Mouse (Mus musculus) embryonic facial prominence, embryonic 11.5 days (tissue): ENCODE results near the gene Pex26. TPM values are rescaled to one million over a fixed set of nuclear protein-coding genes. Genes with fewer than 3 reads are reported as not detected.

Experiments used
- ATAC-seq: fragments of 200-750 bp; cut with Nextera tagmentation; replicated peaks from 2 replicates; pipeline ENCODE4 v1.8.0; 2017; ENCODE audit warnings: low read depth; ENCODE audit not compliant: insufficient number of reproducible peaks, low FRiP score, low TSS enrichment
- DNase-seq: peaks from one replicate; pipeline ENCODE4 v3.0.0-alpha.2; 2015; ENCODE audit warnings: low spot score
- H3K27ac ChIP-seq: fragments of 300-500 bp; sonication (generic); replicated peaks from 2 replicates; pipeline ENCODE4 v1.5.1; 2014; ENCODE audit warnings: mild to moderate bottlenecking, low read depth, low read length, control low read depth
- H3K27me3 ChIP-seq: fragments of 300-500 bp; sonication (generic); 2 replicates; pipeline ENCODE4 v1.6.1; 2014; ENCODE audit warnings: mild to moderate bottlenecking, low read length, moderate library complexity, mixed read lengths; ENCODE audit not compliant: control insufficient read depth, insufficient read depth
- H3K36me3 ChIP-seq: fragments of 300-500 bp; sonication (generic); replicated peaks from 2 replicates; pipeline ENCODE4 v1.6.1; 2014; ENCODE audit warnings: low read depth, mild to moderate bottlenecking, low read length, moderate library complexity, mixed read lengths; ENCODE audit not compliant: control insufficient read depth, insufficient read depth
- H3K4me1 ChIP-seq: fragments of 300-500 bp; sonication (generic); 2 replicates; pipeline ENCODE4 v1.6.1; 2014; ENCODE audit warnings: low read length, mixed read lengths; ENCODE audit not compliant: control insufficient read depth, insufficient read depth
- H3K4me2 ChIP-seq: fragments of 300-500 bp; sonication (generic); 2 replicates; pipeline ENCODE4 v1.6.1; 2014; ENCODE audit warnings: low read depth, mild to moderate bottlenecking, control low read depth, low read length, moderate library complexity
- H3K4me3 ChIP-seq: fragments of 300-500 bp; sonication (generic); 2 replicates; pipeline ENCODE4 v1.5.1; 2014; ENCODE audit warnings: low read depth, low read length, control low read depth
- H3K9ac ChIP-seq: fragments of 300-500 bp; sonication (generic); replicated peaks from 2 replicates; pipeline ENCODE4 v1.6.1; 2014; ENCODE audit warnings: mild to moderate bottlenecking, control low read depth, low read length
- H3K9me3 ChIP-seq: fragments of 300-500 bp; sonication (generic); replicated peaks from 2 replicates; pipeline ENCODE4 v1.6.1; 2016; ENCODE audit warnings: mild to moderate bottlenecking, low read length, inconsistent platforms, mixed read lengths; ENCODE audit not compliant: control insufficient read depth
- WGBS: fragments of 180-500 bp; shearing (Covaris S2); extraction: QIAGEN DNeasy Blood & Tissue Kit; methylation state at CpG from one replicate; pipeline ENCODE4 v1.1.7; 2014; 5-methylcytosine and 5-hydroxymethylcytosine counted together
- polyA plus RNA-seq: library from polyadenylated mRNA; unstranded; fragments of >200 nt; fragmentation: Nextera tagmentation; extraction: Ambion mirVana; gene quantifications from 2 replicates; pipeline ENCODE4 v1.2.1, GENCODE M21; 2014

The Pex26 gene
- 7.1 and 7.7 TPM in 2 replicates for polyA plus RNA-seq

DNA sequence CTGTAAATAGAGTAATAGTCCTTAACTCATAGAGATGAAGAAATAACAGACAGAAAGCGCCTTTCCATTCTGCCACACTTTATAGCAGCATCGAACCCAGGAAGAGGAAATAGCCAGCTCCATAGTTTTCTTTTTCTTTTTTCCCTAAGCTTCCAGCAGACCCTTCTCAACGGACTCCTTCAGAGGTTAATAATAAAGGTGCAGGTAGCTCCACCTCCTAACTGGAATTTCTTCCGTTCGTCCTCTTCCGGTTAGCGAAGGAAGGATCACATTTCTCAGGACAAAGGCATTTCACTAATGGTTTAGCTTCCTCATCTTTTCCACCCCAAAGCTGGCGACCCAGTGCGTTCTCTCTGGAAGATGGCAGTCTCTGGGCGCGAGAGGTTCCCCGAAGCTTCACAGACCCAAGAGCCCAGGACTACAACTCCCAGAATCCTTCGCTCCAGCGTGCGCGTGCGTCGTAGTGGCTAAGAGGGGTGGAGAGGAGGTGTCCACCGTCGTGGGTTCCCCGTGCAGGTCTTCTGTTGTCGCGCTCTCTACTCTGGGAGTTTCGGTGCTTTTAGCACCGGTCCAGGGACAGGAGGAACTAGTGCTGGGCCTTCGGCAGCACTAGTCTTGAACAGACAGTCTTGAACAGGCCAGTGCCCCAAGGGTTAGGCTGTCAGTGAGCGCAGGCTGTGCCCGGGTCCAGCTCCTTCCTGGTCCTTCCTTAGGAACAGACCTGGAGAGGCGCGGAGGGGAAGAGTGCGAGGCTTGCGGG, at the start of gene Pex26:
Gene Pex26, plus strand, starts transcription at position 254 of the 760 bp plus-strand sequence.
- H3K27ac ChIP-seq: no peak within 1 kb of the TSS; the same call in 1 of the 2 replicates
- WGBS: under 1% methylated on average over 32 of the region's 32 CpGs
- no peaks in the 10 kb centered on the region for H3K4me1 ChIP-seq
- H3K9ac ChIP-seq: peak within 1 kb of the TSS; percentile 54
- no peaks in the 10 kb centered on the region for H3K9me3 ChIP-seq
- H3K4me3 ChIP-seq: peak within 1 kb of the TSS; percentile 55
- peak; percentile 97 for DNase-seq
- no peaks in the 10 kb centered on the region for H3K36me3 ChIP-seq
- H3K27me3 ChIP-seq: no peaks in the 10 kb centered on the region
- peak; percentile 85 for ATAC-seq
- H3K4me2 ChIP-seq: peak within 1 kb of the TSS; percentile 88

DNA sequence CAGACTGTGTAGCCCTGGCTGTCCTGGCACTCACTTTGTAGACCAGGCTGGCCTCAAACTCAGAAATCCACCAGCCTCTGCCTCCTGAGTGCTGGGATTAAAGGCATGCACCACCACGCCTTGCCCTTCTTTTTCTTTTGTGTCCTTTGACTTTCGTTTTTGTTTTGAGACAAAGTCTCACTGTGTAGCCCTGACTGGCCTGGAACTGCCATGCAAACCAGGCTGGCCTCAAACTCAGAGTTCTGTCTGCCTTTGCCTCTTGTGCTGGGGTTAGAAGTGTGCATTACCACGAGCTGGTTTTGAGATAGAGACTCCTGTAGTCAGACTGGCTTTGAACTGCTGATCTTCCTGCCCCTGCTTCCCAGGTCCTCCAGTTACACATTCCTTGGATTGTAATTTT, 49.2 kb upstream of the Pex26 start:
- H3K27ac ChIP-seq: no peak overlapping the region
- no peaks in the 10 kb centered on the region for H3K9me3 ChIP-seq
- H3K36me3 ChIP-seq: no peaks in the 10 kb centered on the region
- H3K4me2 ChIP-seq: no peak overlapping the region
- no peak overlapping the region for H3K4me3 ChIP-seq
- no peak overlapping the region for H3K9ac ChIP-seq
- DNase-seq: no peak
- no peak for ATAC-seq
- H3K27me3 ChIP-seq: peaks cover 5% of the 10 kb centered on the region; the same call in 1 of the 2 replicates
- H3K4me1 ChIP-seq: peaks cover 3% of the 10 kb centered on the region; the same call in 1 of the 2 replicates
- WGBS: 41% methylated on average over 3 of the region's 3 CpGs

DNA sequence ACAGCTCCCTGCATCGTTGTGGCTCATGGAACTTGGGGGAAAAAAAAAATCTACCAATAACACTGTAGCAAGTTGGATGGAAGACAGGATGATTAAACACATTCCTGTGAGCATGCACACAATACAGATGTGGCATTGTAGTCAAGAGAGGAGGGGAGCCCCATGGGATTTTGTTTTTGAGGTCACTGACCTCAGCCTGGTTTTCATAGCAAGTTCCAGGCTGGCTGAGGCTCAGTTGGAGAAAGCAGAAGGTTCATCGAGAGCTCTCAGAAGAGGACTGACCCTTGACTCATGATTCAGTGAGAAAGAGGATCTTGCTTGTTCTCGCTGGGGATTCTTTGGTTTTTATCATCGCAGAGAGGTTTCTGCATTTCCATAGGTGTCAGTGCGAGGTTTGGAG, 48.6 kb upstream of the Pex26 start:
- WGBS: 41% methylated on average over 5 of the region's 5 CpGs
- H3K9ac ChIP-seq: no peak overlapping the region

DNA sequence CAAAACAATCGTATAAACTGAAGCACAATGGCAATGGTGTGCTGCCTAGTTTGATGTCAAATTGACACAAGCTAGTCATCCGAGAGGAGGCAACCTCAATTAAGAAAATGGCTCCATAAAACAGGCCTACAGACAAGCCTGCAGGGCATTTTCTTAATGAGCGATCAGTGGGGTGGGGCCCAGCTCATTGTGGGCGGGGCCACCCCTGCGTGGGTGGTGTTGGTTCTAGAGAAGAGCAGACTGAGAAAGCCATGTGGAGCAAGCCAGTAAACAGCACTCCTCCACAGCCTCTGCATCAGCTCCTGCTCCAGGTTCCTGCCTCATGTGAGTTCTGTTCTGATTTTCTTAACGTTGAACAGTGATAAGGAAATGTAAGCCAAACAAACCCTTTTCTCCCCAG, 46.2 kb upstream of the Pex26 start:
- H3K9me3 ChIP-seq: no peaks in the 10 kb centered on the region
- 68% methylated on average over 6 of the region's 6 CpGs for WGBS

More for the DNA sequence above, 48.6 kb upstream of the Pex26 start:
- Histone ChIP-seq H3K4me3 (no peak overlapping the region), H3K27ac (no peak overlapping the region), H3K9me3 (no peaks in the 10 kb centered on the region), H3K4me2 (no peak overlapping the region), H3K4me1 (no peaks in the 10 kb centered on the region), H3K27me3 (peaks cover 5% of the 10 kb centered on the region; the same call in 1 of the 2 replicates), H3K36me3 (no peaks in the 10 kb centered on the region)
- ATAC-seq (no peak), DNase-seq (no peak)

DNA sequence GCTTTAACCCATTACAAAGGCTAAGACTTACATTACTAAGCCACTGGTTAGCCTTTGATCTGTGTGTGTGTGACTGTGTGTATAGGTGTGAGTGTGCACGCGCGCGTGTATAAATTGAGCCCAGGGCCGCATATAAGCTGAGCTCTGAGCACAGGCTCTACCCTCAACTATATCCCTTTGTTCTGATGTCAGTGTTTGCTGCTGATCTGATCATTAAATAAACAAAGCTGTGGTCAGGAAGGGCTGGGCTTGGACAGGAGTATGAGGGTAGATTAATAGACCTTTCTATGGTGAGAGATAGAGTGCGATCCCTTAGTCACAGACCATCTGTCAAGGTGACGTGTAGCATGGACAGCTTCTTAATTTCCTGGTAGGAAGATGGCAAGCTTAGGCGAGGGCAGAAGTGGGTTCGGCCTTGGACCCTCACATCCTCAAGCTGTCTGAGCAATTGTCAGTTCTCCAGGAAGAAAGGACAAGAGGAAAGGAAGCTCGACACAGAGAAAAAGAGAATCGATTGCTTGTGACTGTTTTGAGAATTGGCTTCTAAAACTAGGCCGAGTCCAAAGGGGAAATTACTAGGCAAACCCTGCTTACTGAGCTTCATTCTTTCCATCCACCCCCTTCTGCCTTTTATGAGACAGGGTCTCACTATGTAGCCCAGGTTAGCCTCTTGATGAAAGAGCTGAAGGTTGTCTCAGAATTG, 45.0 kb upstream of the Pex26 start:
- no peaks in the 10 kb centered on the region for H3K4me1 ChIP-seq
- no peak for DNase-seq
- ATAC-seq: no peak
- H3K27ac ChIP-seq: no peak overlapping the region
- WGBS: 87% methylated on average over 12 of the region's 12 CpGs
- no peak overlapping the region for H3K4me2 ChIP-seq
- H3K4me3 ChIP-seq: no peak overlapping the region
- no peaks in the 10 kb centered on the region for H3K36me3 ChIP-seq
- H3K9ac ChIP-seq: no peak overlapping the region
- no peaks in the 10 kb centered on the region for H3K27me3 ChIP-seq
- H3K9me3 ChIP-seq: no peaks in the 10 kb centered on the region

More for the DNA sequence above, 46.2 kb upstream of the Pex26 start:
- Histone ChIP-seq H3K27me3 (peaks cover 2% of the 10 kb centered on the region; the same call in 1 of the 2 replicates), H3K27ac (no peak overlapping the region), H3K4me1 (no peaks in the 10 kb centered on the region), H3K4me2 (no peak overlapping the region), H3K4me3 (no peak overlapping the region), H3K36me3 (no peaks in the 10 kb centered on the region), H3K9ac (no peak overlapping the region)
- ATAC-seq (no peak), DNase-seq (no peak)

DNA sequence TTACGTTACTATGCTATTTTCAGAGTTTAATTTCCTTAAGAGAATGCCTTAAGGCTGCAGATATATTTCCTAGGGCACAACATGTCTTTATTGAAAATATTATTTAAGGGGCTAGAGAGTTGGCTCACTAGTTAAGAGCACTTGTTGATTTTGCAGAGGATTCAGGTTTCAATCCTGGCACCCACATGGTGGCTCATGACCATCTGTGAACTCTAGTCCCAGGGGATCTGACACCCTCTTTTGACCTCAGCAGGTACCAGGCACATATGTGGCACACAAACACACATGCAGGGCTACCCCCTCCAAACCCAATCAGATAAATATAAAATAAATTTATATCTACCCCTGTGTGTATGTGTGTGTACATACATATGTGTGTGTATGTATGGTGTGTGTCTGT, 44.2 kb upstream of the Pex26 start:
- H3K9ac ChIP-seq: no peak overlapping the region
- 95% methylated on average over 1 of the region's 1 CpGs for WGBS
- no peak overlapping the region for H3K4me3 ChIP-seq
- ATAC-seq (no peak), DNase-seq (no peak)
- no peaks in the 10 kb centered on the region for H3K9me3 ChIP-seq
- H3K4me1 ChIP-seq: no peaks in the 10 kb centered on the region
- H3K36me3 ChIP-seq: no peaks in the 10 kb centered on the region
- no peaks in the 10 kb centered on the region for H3K27me3 ChIP-seq
- no peak overlapping the region for H3K4me2 ChIP-seq
- no peak overlapping the region for H3K27ac ChIP-seq

DNA sequence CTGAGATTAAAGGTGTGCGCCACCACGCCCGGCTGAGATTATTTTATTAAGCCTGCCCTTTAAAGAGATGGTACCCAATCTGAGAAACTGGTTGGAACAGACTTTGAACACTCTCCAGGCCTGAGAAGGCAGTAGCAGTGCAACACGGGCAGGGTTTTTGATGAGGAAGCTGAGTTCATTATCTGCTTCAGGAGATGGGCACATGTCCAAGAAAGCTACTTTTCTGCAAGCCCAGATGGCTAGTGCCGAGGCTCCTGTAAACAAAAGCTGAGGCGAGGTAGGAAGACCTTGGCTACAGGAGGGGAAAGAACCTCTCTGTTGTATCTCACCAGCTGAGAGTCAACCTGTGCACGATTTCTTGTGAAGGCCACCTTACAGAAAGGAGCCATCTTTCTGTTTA, 41.2 kb upstream of the Pex26 start:
- no peak overlapping the region for H3K4me3 ChIP-seq

DNA sequence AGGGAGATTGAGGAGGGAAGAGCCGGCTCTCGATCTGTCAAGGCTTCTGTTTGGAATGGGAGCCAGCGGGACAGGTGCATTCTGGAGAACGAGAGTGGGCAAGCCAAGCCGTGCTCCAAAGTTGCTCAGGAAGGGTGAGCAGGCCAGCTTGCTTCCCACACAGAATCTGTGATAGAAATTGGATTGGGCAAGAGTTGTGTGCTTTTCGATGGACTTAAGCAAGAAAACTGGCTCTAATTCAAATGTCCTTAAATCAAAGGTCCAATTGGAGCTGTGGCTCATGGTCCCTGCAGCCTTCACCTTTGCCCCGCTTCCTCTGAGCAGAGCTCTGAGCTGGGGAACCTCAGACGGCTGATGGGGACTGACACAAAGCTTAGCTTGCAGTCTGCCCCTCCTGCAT, 40.0 kb upstream of the Pex26 start:
- no peaks in the 10 kb centered on the region for H3K4me1 ChIP-seq
- 85% methylated on average over 8 of the region's 8 CpGs for WGBS

More for the DNA sequence above, 41.2 kb upstream of the Pex26 start:
- no peaks in the 10 kb centered on the region for H3K4me1 ChIP-seq
- ATAC-seq (no peak), DNase-seq (no peak)
- no peak overlapping the region for H3K9ac ChIP-seq
- no peaks in the 10 kb centered on the region for H3K36me3 ChIP-seq
- no peaks in the 10 kb centered on the region for H3K9me3 ChIP-seq
- H3K4me2 ChIP-seq: no peak overlapping the region
- WGBS: 90% methylated on average over 7 of the region's 7 CpGs
- H3K27me3 ChIP-seq: no peaks in the 10 kb centered on the region
- H3K27ac ChIP-seq: no peak overlapping the region

More for the DNA sequence above, 40.0 kb upstream of the Pex26 start:
- ATAC-seq (no peak), DNase-seq (no peak)
- Histone ChIP-seq H3K36me3 (no peaks in the 10 kb centered on the region), H3K9me3 (no peaks in the 10 kb centered on the region), H3K27ac (no peak overlapping the region), H3K4me2 (no peak overlapping the region), H3K27me3 (no peaks in the 10 kb centered on the region), H3K4me3 (no peak overlapping the region), H3K9ac (no peak overlapping the region)
